Mouse (Mus musculus): ENCODE data around the gene Mettl23.
"Not testable (repeated sequence)": the region's sequence is repeated elsewhere in the genome, so short reads cannot be mapped to it uniquely, and the experiment has no call there.

Gene Mettl23

GRCm38 (mm10) chr11:116848086-116848876 is 5.2 kb downstream of the Mettl23 start:
- no peak for DNase-seq

DNA sequence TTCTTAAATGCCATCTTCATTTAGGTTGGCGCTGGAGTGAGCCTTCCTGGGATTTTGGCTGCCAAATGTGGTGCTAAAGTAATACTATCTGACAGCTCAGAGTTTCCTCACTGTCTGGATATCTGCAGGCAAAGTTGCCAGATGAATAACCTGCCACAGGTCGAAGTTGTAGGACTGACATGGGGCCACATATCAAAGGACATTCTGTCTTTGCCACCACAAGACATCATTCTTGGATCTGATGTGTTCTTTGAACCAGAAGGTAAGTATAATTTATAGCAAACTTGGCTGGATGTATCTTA is 5.8 kb downstream of the Mettl23 start:
- not testable (repeated sequence) for DNase-seq

- DNase-seq, result no peak
These were observed 6.5 kb downstream of the Mettl23 start for GRCm38 (mm10) chr11:116849587-116849986.

DNA sequence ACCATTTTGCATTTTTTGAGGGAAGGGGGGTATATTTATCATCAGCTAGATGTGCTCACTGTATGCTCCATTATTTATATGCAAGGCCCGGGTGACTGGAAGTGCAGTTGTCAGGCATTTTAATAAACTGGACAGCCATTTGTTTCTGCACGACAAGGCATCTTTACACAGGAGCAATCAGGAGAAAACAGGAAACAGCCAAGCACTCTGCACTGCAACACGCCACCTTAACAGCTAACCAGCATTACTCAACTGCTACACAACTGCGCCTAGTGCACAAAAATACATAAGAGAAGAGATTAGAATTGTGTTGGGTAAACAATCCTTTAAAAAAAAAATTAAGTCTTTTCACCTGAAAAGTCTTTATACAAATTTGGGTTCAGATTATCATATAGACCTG is 7.0 kb downstream of the Mettl23 start:
- no peak for DNase-seq

DNA sequence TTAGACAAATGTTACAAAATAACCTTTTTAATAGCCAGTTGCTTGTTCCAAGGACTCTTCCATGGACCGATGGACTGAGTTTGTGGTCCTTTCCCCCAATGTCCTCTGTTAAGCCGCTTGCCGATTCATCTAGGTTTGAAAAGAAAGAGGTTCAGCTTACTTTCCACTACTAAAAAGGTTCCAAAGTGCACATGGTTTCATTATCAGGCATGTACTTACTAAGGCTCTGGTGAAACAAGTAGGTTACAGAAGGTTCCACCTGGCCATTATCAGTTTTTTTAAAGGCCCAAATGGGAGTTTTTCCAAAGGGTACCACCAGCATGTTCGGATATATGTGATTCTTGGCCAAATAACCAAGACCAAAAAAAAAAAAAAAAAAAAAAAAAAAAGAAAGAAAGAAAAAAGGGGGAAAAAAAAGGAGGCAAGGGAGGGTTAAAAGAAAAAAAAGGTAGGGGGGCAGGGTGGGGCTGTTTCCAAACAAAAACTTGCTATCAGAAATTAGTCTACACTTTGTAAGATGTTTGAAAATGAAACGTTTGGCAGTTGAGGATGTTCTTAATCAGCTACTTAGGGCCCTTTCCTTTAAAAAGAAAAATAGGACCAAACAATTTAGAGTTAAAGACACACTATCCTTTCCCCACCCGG is 7.9 kb downstream of the Mettl23 start:
- DNase-seq, result no peak

GRCm38 (mm10) chr11:116851576-116852290 is 8.7 kb downstream of the Mettl23 start:
- no peak for DNase-seq

DNA sequence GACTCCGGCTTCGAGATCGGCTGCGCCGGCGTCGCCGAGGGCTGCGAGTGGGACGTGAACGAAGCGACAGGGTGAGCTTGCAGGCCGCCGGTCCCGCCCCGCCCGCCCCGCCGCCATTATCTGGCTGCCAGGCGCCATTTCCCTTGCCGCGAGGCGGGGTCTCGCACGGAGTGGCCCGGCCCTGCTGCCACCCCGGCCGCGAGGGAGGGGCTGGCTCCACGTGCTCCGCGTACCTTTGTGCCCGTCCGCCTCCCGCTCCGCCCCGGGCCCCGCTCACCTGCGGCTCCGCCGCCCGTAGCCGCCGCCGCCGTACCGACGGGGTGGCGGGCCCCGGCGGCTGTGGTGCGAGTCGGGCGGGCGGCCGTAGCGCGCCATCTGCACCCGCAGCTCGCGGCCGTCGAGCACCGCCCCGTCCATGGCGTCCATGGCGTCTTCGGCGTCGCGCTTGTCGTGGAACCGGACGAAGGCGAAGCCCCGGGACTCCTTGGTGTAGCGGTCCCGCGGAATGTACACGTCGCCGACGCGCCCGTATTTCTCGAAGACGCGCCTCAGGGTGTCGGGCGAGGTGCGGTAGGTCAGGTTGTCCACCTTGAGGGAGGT is 9.3 kb downstream of the Mettl23 start, which contains the start of gene Mfsd11:
Mfsd11 (plus strand) TSS at position 150 of the 600 bp plus-strand sequence.
- peak; percentile 84 to 92 for DNase-seq

DNA sequence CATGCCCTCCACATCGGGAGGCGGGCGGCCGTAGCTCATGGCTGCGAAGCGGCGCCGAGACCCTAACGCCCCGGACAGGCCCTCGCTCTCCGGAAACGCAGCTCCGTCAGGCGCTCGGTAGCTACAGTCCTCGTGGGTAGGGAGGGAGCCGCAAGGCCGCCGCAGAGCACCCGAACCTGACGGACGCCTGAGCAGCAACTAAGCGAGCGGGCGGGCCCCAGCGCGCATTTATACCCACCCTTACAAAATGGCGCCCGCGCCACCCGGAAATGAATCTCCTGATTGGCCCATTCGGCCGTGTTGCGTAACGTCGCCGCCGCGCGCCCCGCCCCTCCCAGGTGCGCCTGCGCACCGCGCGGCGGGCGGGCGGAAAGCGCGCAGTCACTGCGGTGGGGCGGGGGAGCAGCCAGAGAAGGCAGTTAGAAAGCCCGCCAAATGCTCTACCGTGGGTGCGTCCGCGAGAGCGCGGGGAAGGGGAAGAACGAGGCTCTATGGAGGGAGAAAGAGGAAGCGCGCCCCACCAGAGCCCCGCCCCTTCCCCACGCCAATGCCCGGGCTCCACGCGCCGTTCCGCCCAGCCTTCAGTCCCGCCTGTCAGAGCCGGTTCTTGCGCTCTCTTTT is 9.9 kb downstream of the Mettl23 start, which contains the start of gene Srsf2:
Srsf2 (minus strand) TSS at position 204 of the 621 bp plus-strand sequence.
- peak; percentile 96 to 98 for DNase-seq

GRCm38 (mm10) chr11:116853512-116853928 is 10.4 kb downstream of the Mettl23 start:
- peak; percentile 98 to 99 for DNase-seq

- no peak for DNase-seq
These were observed 11.2 kb downstream of the Mettl23 start for GRCm38 (mm10) chr11:116854279-116854678.

- DNase-seq, result no peak
These were observed 14.2 kb downstream of the Mettl23 start for GRCm38 (mm10) chr11:116857183-116857850.

GRCm38 (mm10) chr11:116864444-116864843 is 21.4 kb downstream of the Mettl23 start:
- no peak for DNase-seq

DNA sequence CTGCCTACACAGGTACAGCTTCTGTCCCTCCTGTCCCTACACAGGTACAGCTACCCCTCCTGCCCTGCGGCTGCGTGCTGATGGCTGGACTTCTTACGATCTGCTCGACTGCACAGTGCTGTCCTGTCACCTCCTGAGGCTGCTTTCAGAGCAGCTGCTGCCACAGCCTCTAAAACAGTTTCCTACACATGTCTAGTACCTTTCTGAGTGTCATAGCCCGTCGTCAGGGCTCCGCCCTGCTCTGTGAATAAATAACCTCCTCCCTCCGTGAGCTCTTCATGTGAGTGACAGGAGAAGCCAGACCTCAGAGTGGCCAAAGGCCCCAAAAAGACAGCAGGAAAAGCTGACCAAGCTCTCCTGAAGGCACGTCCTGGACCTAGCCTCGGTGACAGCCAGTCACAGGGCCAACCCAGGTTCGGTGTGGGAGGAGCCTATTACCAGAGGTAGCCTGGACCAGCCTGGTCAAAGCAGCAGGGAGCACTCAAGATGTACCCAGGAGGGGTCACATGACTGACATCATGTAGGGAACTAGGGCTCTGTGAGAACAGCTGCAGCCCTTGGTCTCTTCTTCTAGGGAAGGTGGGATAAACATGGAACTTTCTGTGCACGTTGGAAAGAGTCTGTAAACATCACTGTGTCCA is 23.0 kb downstream of the Mettl23 start:
- no peak for DNase-seq

- peak in 1 of 2 experiments; percentile 22 for DNase-seq
These were observed 25.1 kb downstream of the Mettl23 start for GRCm38 (mm10) chr11:116868129-116868528.

DNA sequence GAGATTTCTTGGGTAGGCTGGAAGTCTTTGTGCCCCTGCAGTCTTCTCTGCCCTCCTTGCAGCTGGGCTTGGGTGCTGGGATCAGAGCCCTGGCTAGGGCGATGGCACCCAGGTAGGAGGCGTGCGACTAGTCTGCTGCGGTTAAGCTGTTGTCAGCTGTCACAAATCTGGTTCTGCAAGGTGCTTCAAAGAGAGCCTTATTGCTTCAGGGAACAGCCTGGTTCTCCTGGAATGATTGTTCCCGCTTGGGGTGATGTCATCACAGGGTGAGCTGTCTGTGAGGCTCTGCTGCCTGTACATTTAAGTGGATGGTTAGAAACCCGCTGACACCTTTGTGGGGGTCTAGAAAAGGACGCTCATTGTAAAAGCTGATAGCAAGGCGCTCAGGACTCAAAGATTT is 26.1 kb downstream of the Mettl23 start:
- DNase-seq, result no peak

DNA sequence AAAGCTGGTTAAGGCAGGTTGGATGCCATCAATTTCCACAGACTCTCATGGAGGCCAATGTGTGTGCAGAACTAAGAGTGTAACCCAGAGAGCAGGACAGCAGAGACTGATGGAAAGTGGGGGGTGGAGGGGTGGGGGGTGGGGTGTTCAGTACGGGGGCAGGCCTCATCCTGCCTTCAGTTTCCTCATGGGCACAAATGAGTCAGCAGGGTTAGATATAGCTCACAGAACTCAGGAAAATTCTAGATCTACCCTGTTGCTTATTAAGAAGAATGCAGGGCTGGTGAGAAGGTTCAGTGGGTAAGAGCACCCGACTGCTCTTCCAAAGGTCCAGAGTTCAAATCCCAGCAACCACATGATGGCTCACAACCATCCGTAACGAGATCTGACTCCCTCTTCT is 26.6 kb downstream of the Mettl23 start:
- no peak for DNase-seq

DNA sequence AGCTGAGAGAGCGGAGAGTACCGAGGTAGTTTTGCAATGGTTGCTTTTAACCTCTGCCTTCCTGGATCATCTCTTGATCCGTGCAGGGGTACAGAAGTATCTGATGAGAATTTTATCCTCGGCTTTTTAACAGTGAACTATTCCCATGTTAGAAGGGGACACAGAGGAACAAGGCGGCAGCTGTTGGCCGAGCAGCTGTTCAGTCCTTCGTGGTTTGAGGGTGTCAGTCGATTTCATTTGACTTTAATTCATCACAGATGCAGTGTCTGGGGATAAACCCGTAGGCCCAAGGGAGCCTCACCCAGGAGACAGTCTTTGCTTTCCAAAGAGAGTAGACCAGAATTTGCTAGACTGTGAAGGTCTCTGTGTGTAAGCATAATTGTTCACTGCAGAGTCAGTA is 28.5 kb downstream of the Mettl23 start:
- DNase-seq, result no peak

GRCm38 (mm10) chr11:116873987-116874386 is 30.9 kb downstream of the Mettl23 start:
- no peak for DNase-seq

- DNase-seq, result peak in 1 of 2 experiments; percentile 18
These were observed 35.4 kb downstream of the Mettl23 start for GRCm38 (mm10) chr11:116878454-116878853.

- no peak for DNase-seq
These were observed 37.8 kb downstream of the Mettl23 start for GRCm38 (mm10) chr11:116880839-116881238.

DNA sequence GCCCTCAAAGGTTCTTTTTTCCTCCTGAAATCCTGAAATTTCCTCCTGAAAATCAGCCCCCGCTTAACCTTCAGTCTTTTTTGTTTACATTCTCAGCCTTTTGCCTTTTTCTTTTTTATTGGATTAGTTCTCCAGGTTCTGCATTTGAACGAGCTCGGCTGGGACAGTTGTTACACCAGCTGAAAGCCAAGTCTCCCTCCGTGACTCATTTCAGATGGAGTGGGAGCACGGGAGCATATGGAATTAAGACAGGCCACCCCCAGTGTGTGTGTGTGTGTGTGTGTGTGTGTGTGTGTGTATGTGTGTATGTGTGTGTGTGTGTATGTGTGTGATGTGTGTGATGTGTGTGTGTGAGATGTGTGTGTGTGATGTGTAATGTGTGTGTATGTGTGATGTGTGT is 38.4 kb downstream of the Mettl23 start:
- no peak for DNase-seq

DNA sequence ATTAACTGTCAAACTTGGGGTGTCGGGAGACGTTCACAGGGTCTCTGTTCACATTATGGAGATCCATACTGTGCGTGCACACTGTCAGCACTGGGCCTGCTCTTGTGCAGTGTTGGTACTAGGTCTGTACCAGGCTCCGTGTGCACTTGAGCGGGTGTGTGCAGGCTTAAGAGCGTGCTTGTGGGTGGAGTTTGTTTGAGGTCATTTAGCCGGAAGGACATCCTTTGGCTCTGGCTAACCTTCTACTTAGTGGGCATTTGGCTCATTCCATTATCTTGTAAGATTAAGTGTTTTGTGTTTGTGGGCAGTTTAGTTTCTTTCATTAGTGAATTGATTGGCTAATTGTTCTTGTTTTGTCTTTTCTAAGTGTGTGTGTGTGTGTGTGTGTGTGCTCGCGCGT is 39.4 kb downstream of the Mettl23 start:
- no peak for DNase-seq

Data from kidney, postnatal 4 days (tissue).